Mouse (Mus musculus): ENCODE measurements at regions not wholly inside any gene's neighbourhood (a gene's known extent, or its start where the extent isn't known, plus 50 kb on each side); places are given as distances from the start of the nearest gene placed in this dataset.

GRCm38 (mm10) chr11:63425741-63426140 lies 297.0 kb downstream of the Pmp22 start:
- in situ Hi-C loops (cut with MboI; ENCODE audit: low pct_unique_long_range_greater_than_20kb in 1 of 2, low sequenced_read_pairs in 2 of 2, unreplicated experiment in 1 of 2) = no loop called here

- in situ Hi-C loops (cut with MboI; ENCODE audit: low pct_unique_long_range_greater_than_20kb in 1 of 2, low sequenced_read_pairs in 2 of 2, unreplicated experiment in 1 of 2) = no loop called here
Measured at GRCm38 (mm10) chr11:63453786-63454185, 325.0 kb downstream of the Pmp22 start.

- in situ Hi-C loops (cut with MboI; ENCODE audit: low pct_unique_long_range_greater_than_20kb in 1 of 2, low sequenced_read_pairs in 2 of 2, unreplicated experiment in 1 of 2) = no loop called here
Measured at GRCm38 (mm10) chr11:63454910-63455531, 326.2 kb downstream of the Pmp22 start.

- in situ Hi-C loops (cut with MboI; ENCODE audit: low pct_unique_long_range_greater_than_20kb in 1 of 2, low sequenced_read_pairs in 2 of 2, unreplicated experiment in 1 of 2) = no loop called here
Measured at GRCm38 (mm10) chr11:63456356-63456755, 327.6 kb downstream of the Pmp22 start.

GRCm38 (mm10) chr11:63457250-63457649 lies 328.5 kb downstream of the Pmp22 start:
- in situ Hi-C loops (cut with MboI; ENCODE audit: low pct_unique_long_range_greater_than_20kb in 1 of 2, low sequenced_read_pairs in 2 of 2, unreplicated experiment in 1 of 2) = no loop called here

GRCm38 (mm10) chr11:63460146-63460545 lies 331.4 kb downstream of the Pmp22 start:
- in situ Hi-C loops (cut with MboI; ENCODE audit: low pct_unique_long_range_greater_than_20kb in 1 of 2, low sequenced_read_pairs in 2 of 2, unreplicated experiment in 1 of 2) = no loop called here

- in situ Hi-C loops (cut with MboI; ENCODE audit: low pct_unique_long_range_greater_than_20kb in 1 of 2, low sequenced_read_pairs in 2 of 2, unreplicated experiment in 1 of 2) = no loop called here
Measured at GRCm38 (mm10) chr11:63463797-63464331, 335.1 kb downstream of the Pmp22 start.

- in situ Hi-C loops (cut with MboI; ENCODE audit: low pct_unique_long_range_greater_than_20kb in 1 of 2, low sequenced_read_pairs in 2 of 2, unreplicated experiment in 1 of 2) = no loop called here
Measured at GRCm38 (mm10) chr11:63465941-63466340, 337.2 kb downstream of the Pmp22 start.

GRCm38 (mm10) chr11:63466541-63466940 lies 337.8 kb downstream of the Pmp22 start:
- in situ Hi-C loops (cut with MboI; ENCODE audit: low pct_unique_long_range_greater_than_20kb in 1 of 2, low sequenced_read_pairs in 2 of 2, unreplicated experiment in 1 of 2) = no loop called here

- in situ Hi-C loops (cut with MboI; ENCODE audit: low pct_unique_long_range_greater_than_20kb in 1 of 2, low sequenced_read_pairs in 2 of 2, unreplicated experiment in 1 of 2) = no loop called here
Measured at GRCm38 (mm10) chr11:63474831-63475230, 346.0 kb downstream of the Pmp22 start.

- in situ Hi-C loops (cut with MboI; ENCODE audit: low pct_unique_long_range_greater_than_20kb in 1 of 2, low sequenced_read_pairs in 2 of 2, unreplicated experiment in 1 of 2) = no loop called here
Measured at GRCm38 (mm10) chr11:63481676-63482310, 353.0 kb downstream of the Pmp22 start.

- in situ Hi-C loops (cut with MboI; ENCODE audit: low pct_unique_long_range_greater_than_20kb in 1 of 2, low sequenced_read_pairs in 2 of 2, unreplicated experiment in 1 of 2) = no loop called here
Measured at GRCm38 (mm10) chr11:63482593-63482992, 353.8 kb downstream of the Pmp22 start.

- in situ Hi-C loops (cut with MboI; ENCODE audit: low pct_unique_long_range_greater_than_20kb in 1 of 2, low sequenced_read_pairs in 2 of 2, unreplicated experiment in 1 of 2) = no loop called here
Measured at GRCm38 (mm10) chr11:63487203-63487602, 358.4 kb downstream of the Pmp22 start.

- in situ Hi-C loops (cut with MboI; ENCODE audit: low pct_unique_long_range_greater_than_20kb in 1 of 2, low sequenced_read_pairs in 2 of 2, unreplicated experiment in 1 of 2) = no loop called here
Measured at GRCm38 (mm10) chr11:63502181-63502580, 373.4 kb downstream of the Pmp22 start.

GRCm38 (mm10) chr11:63507387-63507786 lies 378.6 kb downstream of the Pmp22 start:
- in situ Hi-C loops (cut with MboI; ENCODE audit: low pct_unique_long_range_greater_than_20kb in 1 of 2, low sequenced_read_pairs in 2 of 2, unreplicated experiment in 1 of 2) = no loop called here

- in situ Hi-C loops (cut with MboI; ENCODE audit: low pct_unique_long_range_greater_than_20kb in 1 of 2, low sequenced_read_pairs in 2 of 2, unreplicated experiment in 1 of 2) = no loop called here
Measured at GRCm38 (mm10) chr11:63508727-63509126, 379.9 kb downstream of the Pmp22 start.

- in situ Hi-C loops (cut with MboI; ENCODE audit: low pct_unique_long_range_greater_than_20kb in 1 of 2, low sequenced_read_pairs in 2 of 2, unreplicated experiment in 1 of 2) = no loop called here
Measured at GRCm38 (mm10) chr11:63510611-63511010, 381.8 kb downstream of the Pmp22 start.

GRCm38 (mm10) chr11:63514615-63515014 lies 385.8 kb downstream of the Pmp22 start:
- in situ Hi-C loops (cut with MboI; ENCODE audit: low pct_unique_long_range_greater_than_20kb in 1 of 2, low sequenced_read_pairs in 2 of 2, unreplicated experiment in 1 of 2) = no loop called here

GRCm38 (mm10) chr11:63518847-63519246 lies 390.1 kb downstream of the Pmp22 start:
- in situ Hi-C loops (cut with MboI; ENCODE audit: low pct_unique_long_range_greater_than_20kb in 1 of 2, low sequenced_read_pairs in 2 of 2, unreplicated experiment in 1 of 2) = no loop called here

- in situ Hi-C loops (cut with MboI; ENCODE audit: low pct_unique_long_range_greater_than_20kb in 1 of 2, low sequenced_read_pairs in 2 of 2, unreplicated experiment in 1 of 2) = no loop called here
Measured at GRCm38 (mm10) chr11:63524254-63524653, 395.5 kb downstream of the Pmp22 start.

Measured in mouse embryonic stem cell (cell line).